Mouse (Mus musculus) small intestine, adult 2 months (tissue): ENCODE results near the gene Tmod4.
A peak's percentile ranks its signal among the peaks of the same experiment; 100 is the strongest.

Source experiments
- CTCF ChIP-seq: fragments of 200-500 bp; IDR thresholded peaks from 2 replicates; pipeline ENCODE4 v1.5.1; 2012; ENCODE audit warnings: low read depth, mild to moderate bottlenecking, control low read depth, inconsistent platforms, low read length, moderate library complexity, mixed read lengths; ENCODE audit not compliant: insufficient replicate concordance, insufficient read length; ENCODE audit errors: extremely low read depth
- POLR2A ChIP-seq: fragments of 200-500 bp; IDR thresholded peaks from 2 replicates; pipeline ENCODE4 v1.6.1; 2012; ENCODE audit warnings: low read depth, mild to moderate bottlenecking, control low read depth, inconsistent platforms, low read length, moderate library complexity

GRCm38 (mm10) chr3:95135023-95135422, 10.7 kb downstream of the Tmod4 start:
- no peak for TF ChIP-seq CTCF
- peak; percentile 38; the same call in 1 of the 2 replicates for TF ChIP-seq POLR2A
